8 mouse cellular contexts compared by ENCODE assay signal in genomic region chr9:104063244-104063961, GRCm38 (mm10). TPM values are rescaled to one million over a fixed set of nuclear protein-coding genes. Genes with fewer than 3 reads are reported as not detected.
DNase-seq lines count a peak whose midpoint lies in the region; ATAC-seq and TF ChIP-seq lines count a peak whose summit lies in the region.

Gene Acad11, plus strand, starts transcription at chr9:104063377.

- H3K27ac ChIP-seq in forebrain, embryonic 15.5 days (replicated peaks), result peak within 1 kb of the TSS; percentile 78

- TF ChIP-seq POLR2A in lung, adult 2 months (IDR thresholded peaks at IDR 0.05; ENCODE audit: borderline replicate concordance, extremely low read depth, low read depth, low read length), result peak; percentile 53; the same call in 1 of the 2 replicates

- H3K4me3 ChIP-seq in forebrain, embryonic 15.5 days, result peak within 1 kb of the TSS; percentile 93
- peak within 1 kb of the TSS; percentile 93 for H3K4me3 ChIP-seq in lung, adult 2 months (replicated peaks; ENCODE audit: extremely low read depth, low read depth, low read length)

- under 1% methylated on average over 30 of the region's 30 CpGs for WGBS in forebrain, embryonic 15.5 days
- WGBS in lung, adult 2 months, result under 1% methylated on average over 30 of the region's 30 CpGs

- peaks cover 10% of the 10 kb centered on the region for H3K36me3 ChIP-seq in forebrain, embryonic 15.5 days

- ATAC-seq in forebrain, embryonic 15.5 days (replicated peaks), result peak; percentile 97
- ATAC-seq in neutrophil, adult 5-6 weeks (ENCODE audit: extremely low read depth, insufficient number of reproducible peaks, low FRiP score, poor library complexity, severe bottlenecking), result peak; percentile 89

- intact Hi-C loops in heart, postnatal 25 days (cut with DNase I), result no loop called here

- no peak for TF ChIP-seq CTCF in lung, adult 2 months (IDR thresholded peaks at IDR 0.05; ENCODE audit: insufficient read depth, low read length)

- H3K9me3 ChIP-seq in forebrain, embryonic 15.5 days, result no peaks in the 10 kb centered on the region

- peak; percentile 91 for DNase-seq in ES-CJ7 (ENCODE audit: low read depth, low spot score)
- peak; percentile 79 for DNase-seq in cerebellum, adult 11 months
- peak; percentile 73 for DNase-seq in heart, postnatal 25 days (ENCODE audit: low spot score)
- peak; percentile 84 to 94 for DNase-seq in layer of hippocampus, adult 18-20 months (ENCODE audit: low spot score in 2 of 2)
- peak; percentile 89 for DNase-seq in lung, adult 2 months
- peak; percentile 55 to 72 for DNase-seq in thymus, adult 18-20 months

- H3K9ac ChIP-seq in forebrain, embryonic 15.5 days (replicated peaks), result peak within 1 kb of the TSS; percentile 88

- peaks cover 20% of the 10 kb centered on the region for H3K4me1 ChIP-seq in forebrain, embryonic 15.5 days
- H3K4me1 ChIP-seq in lung, adult 2 months (ENCODE audit: control insufficient read depth, insufficient read depth, low read length), result peaks cover 5% of the 10 kb centered on the region; the same call in 1 of the 2 replicates

- no peaks in the 10 kb centered on the region for H3K27me3 ChIP-seq in forebrain, embryonic 15.5 days

- H3K4me2 ChIP-seq in forebrain, embryonic 15.5 days (replicated peaks), result peak within 1 kb of the TSS; percentile 80

RNA-seq across cellular contexts. Expression of gene Acad11, which starts in this region (rescaled TPM):
- polyA plus RNA-seq in forebrain, embryonic 15.5 days (2015; fragmentation: Nextera tagmentation; extraction: Ambion mirVana), result 5.4 and 6.2 TPM in 2 replicates
- 10 to 100 TPM; 77.8 to 88.2 TPM for total RNA-seq in heart, postnatal 25 days (2021)
- total RNA-seq in layer of hippocampus, adult 18-20 months (2021), result 10 to 100 TPM; 21.3 to 23.7 TPM
- 19.0 and 24.3 TPM in 2 replicates for polyA plus RNA-seq in lung, adult 2 months (2012; rRNA removed)
- 8.3 and 13.6 TPM in 2 replicates for total RNA-seq in neutrophil, adult 5-6 weeks (2017)

Comparison
In these comparisons a context has a peak if more than half of its experiments do, and no peak if none do; other contexts are left out.
1. Peak in every context shown above with its lines: DNase-seq, ATAC-seq, H3K4me3 ChIP-seq and H3K27ac ChIP-seq.